Mouse (Mus musculus) kidney, adult 2 months (tissue): Measurements from ENCODE around the gene Cc2d2b.

Experiments used
- CTCF ChIP-seq: fragments of 200-500 bp; conservative IDR thresholded peaks from 2 replicates; pipeline ENCODE4 v1.5.1; 2011; ENCODE audit warnings: low read depth, mild to moderate bottlenecking, control low read depth, low read length, moderate library complexity, mixed read lengths; ENCODE audit not compliant: insufficient read depth, insufficient read length
- POLR2A ChIP-seq: fragments of 200-500 bp; IDR thresholded peaks from one replicate; pipeline ENCODE4 v1.6.1; 2011; ENCODE audit warnings: low read depth, low read length, control low read depth

DNA sequence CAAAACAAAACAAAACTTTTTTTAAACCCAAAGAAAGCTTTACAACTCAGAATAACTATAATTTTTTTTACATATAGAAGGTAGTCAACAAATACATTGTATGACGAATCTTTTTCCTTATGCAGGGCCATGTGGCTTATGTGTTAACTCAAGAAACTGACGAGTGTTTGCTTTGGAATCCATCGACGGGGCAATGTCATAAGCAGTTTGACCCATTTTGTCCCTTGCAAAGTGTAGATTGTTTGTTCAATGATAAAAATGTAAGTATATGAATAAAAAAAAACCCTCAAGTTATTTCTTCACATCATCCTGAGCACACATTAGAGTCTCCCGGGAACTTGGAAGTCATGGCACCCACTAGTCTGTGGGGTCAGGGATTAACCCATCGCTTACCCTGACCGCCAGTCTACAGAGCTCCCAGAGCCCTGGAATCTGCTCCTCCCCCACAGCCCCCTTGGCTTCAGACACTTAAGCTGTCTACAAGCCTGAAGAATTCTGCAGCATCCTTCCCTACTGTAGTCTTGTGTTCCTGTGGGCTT lies 67.2 kb downstream of the Cc2d2b start:
- TF ChIP-seq CTCF (no peak), POLR2A (no peak)
